Mouse (Mus musculus) thymus, postnatal 10 days (tissue): ENCODE results near the gene Gipc1.
A peak's percentile ranks its signal among the peaks of the same experiment; 100 is the strongest.

Source experiments
- DNase-seq, 2 experiments: peaks; one replicate each; pipeline ENCODE4 v3.0.0; 2021; ENCODE audit warnings: low spot score in 2 of 2

Gene Gipc1

GRCm38 (mm10) chr8:83679866-83680265, 27.4 kb downstream of the Gipc1 start:
- no peak for DNase-seq

- DNase-seq: no peak
Measured at GRCm38 (mm10) chr8:83680603-83681002, 28.1 kb downstream of the Gipc1 start.

- DNase-seq: no peak
Measured at GRCm38 (mm10) chr8:83681099-83681498, 28.6 kb downstream of the Gipc1 start.

GRCm38 (mm10) chr8:83684517-83684916, 32.0 kb downstream of the Gipc1 start:
- DNase-seq: no peak

GRCm38 (mm10) chr8:83689264-83689663, 36.8 kb downstream of the Gipc1 start:
- DNase-seq: no peak

- DNase-seq: peak; percentile 24 to 47
Measured at GRCm38 (mm10) chr8:83693609-83694236, 41.2 kb downstream of the Gipc1 start.

- no peak for DNase-seq
Measured at GRCm38 (mm10) chr8:83694369-83695160, 42.1 kb downstream of the Gipc1 start.

- DNase-seq: peak; percentile 57 to 66
Measured at GRCm38 (mm10) chr8:83695351-83696106, 43.1 kb downstream of the Gipc1 start.

GRCm38 (mm10) chr8:83697374-83698220, 45.1 kb downstream of the Gipc1 start:
- DNase-seq: peak in 1 of 2 experiments; percentile 12

- peak; percentile 72 to 80 for DNase-seq
Measured at GRCm38 (mm10) chr8:83698291-83698660, 45.8 kb downstream of the Gipc1 start.

- peak; percentile 68 to 69 for DNase-seq
Measured at GRCm38 (mm10) chr8:83698661-83699453, 46.4 kb downstream of the Gipc1 start, which contains the start of gene Pkn1. Gene Pkn1, minus strand, starts transcription at chr8:83699179.

- DNase-seq: peak in 1 of 2 experiments; percentile 44
Measured at GRCm38 (mm10) chr8:83699566-83699965, 47.1 kb downstream of the Gipc1 start.

GRCm38 (mm10) chr8:83700423-83701085, 48.1 kb downstream of the Gipc1 start:
- DNase-seq: no peak

- DNase-seq: no peak
Measured at GRCm38 (mm10) chr8:83703426-83703825, 50.9 kb downstream of the Gipc1 start.

GRCm38 (mm10) chr8:83706411-83706810, 53.9 kb downstream of the Gipc1 start:
- DNase-seq: no peak

- DNase-seq: no peak
Measured at GRCm38 (mm10) chr8:83707554-83707953, 55.1 kb downstream of the Gipc1 start.
